Mouse (Mus musculus): ENCODE measurements around the gene Dgat2.

DNA sequence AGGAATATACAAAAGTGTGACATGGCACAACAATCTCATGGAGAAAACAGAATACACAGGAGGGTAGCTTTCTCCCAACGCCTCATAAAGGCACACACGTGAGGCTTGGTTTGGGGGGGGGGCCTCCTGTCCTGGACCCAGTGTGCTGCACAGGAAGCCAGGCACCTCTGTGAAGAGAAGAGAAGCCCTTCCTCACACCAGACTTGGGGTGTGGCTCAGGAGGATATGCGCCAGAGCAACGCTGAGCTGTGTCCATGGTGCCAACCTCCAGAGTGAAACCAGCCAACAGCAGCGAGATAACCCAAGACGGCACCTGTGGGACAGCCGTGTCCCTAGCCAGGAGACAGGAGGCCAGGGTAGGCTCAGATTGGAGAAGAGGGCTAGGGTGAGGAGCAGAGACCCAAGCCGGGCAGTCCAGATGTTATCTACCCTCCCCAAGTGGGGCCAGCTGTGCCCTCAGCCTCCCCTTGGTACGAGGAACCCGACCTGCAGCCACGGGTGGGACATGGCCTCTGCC lies 28.8 kb downstream of the Dgat2 start:
- TF ChIP-seq POLR2A (IDR thresholded peaks at IDR 0.05; ENCODE audit: insufficient read depth, low read length) (no peak), CTCF (IDR thresholded peaks at IDR 0.05; ENCODE audit: low read depth, low read length) (no peak), EP300 (IDR thresholded peaks at IDR 0.05; ENCODE audit: insufficient read depth, low read depth, low read length) (no peak)

Measured in ES-Bruce4 (cell line).